Mouse (Mus musculus) myocyte (in vitro differentiated cells): ENCODE data around the gene Btbd3. TPM values are rescaled to one million over a fixed set of nuclear protein-coding genes. Genes with fewer than 3 reads are reported as not detected.

Source experiments
- H3K27me3 ChIP-seq: one replicate; pipeline ENCODE4 v1.6.1; 2011; ENCODE audit not compliant: control insufficient read depth, insufficient read depth, insufficient read length
- H3K36me3 ChIP-seq: one replicate; pipeline ENCODE4 v1.6.1; 2011; ENCODE audit not compliant: control insufficient read depth, insufficient read depth
- H3K4me2 ChIP-seq: one replicate; pipeline ENCODE4 v1.6.1; 2011; ENCODE audit warnings: low read depth, control low read depth
- H3K4me3 ChIP-seq: one replicate; pipeline ENCODE4 v1.5.1; 2011; ENCODE audit warnings: mild to moderate bottlenecking, control low read depth, moderate library complexity
- H3K79me2 ChIP-seq: one replicate; pipeline ENCODE4 v1.6.1; 2011; ENCODE audit not compliant: control insufficient read depth, insufficient read depth
- H3ac ChIP-seq: one replicate; pipeline ENCODE4 v1.6.1; 2011; ENCODE audit not compliant: control insufficient read depth, insufficient read length
- CEBPB ChIP-seq: IDR thresholded peaks from 2 replicates; pipeline ENCODE4 v1.6.1; 2011; ENCODE audit warnings: mild to moderate bottlenecking, moderate library complexity; ENCODE audit not compliant: poor library complexity, insufficient read depth, severe bottlenecking
- E2F4 ChIP-seq: IDR thresholded peaks from one replicate; pipeline ENCODE4 v1.6.1; 2011; ENCODE audit warnings: mild to moderate bottlenecking, control low read depth, moderate library complexity; ENCODE audit not compliant: insufficient read depth
- MAX ChIP-seq: IDR thresholded peaks from one replicate; pipeline ENCODE4 v1.6.1; 2011; ENCODE audit warnings: low read depth, mild to moderate bottlenecking, control low read depth
- MYOD1 ChIP-seq, 3 experiments: IDR thresholded peaks; one replicate each; pipeline ENCODE4 v1.6.1; 2011; ENCODE audit warnings: control low read depth in 2 of 3, low read depth in 2 of 3, mild to moderate bottlenecking in 2 of 3, moderate library complexity in 1 of 3; ENCODE audit not compliant: insufficient read length in 2 of 3, control insufficient read depth in 1 of 3
- MYOG ChIP-seq, 3 experiments: IDR thresholded peaks; one replicate each; pipeline ENCODE4 v1.6.1; 2011; ENCODE audit warnings: control low read depth in 2 of 3, low read depth in 2 of 3, mild to moderate bottlenecking in 2 of 3; ENCODE audit not compliant: insufficient read length in 2 of 3, control insufficient read depth in 1 of 3, insufficient read depth in 1 of 3
- POLR2A ChIP-seq: IDR thresholded peaks from one replicate; pipeline ENCODE4 v1.6.1; 2011; ENCODE audit warnings: low read depth, mild to moderate bottlenecking, control low read depth, moderate library complexity; ENCODE audit not compliant: insufficient read length
- POLR2AphosphoS2 ChIP-seq: IDR thresholded peaks from one replicate; pipeline ENCODE4 v1.6.1; 2011; ENCODE audit warnings: low read depth, control low read depth; ENCODE audit not compliant: insufficient read length
- REST ChIP-seq: IDR thresholded peaks from one replicate; pipeline ENCODE4 v1.6.1; 2011; ENCODE audit warnings: mild to moderate bottlenecking, control low read depth, moderate library complexity; ENCODE audit not compliant: insufficient read depth, insufficient read length
- SRF ChIP-seq: IDR thresholded peaks from one replicate; pipeline ENCODE4 v1.6.1; 2011; ENCODE audit warnings: low read depth; ENCODE audit not compliant: control insufficient read depth, insufficient read length
- TCF12 ChIP-seq: IDR thresholded peaks from one replicate; pipeline ENCODE4 v1.6.1; 2011; ENCODE audit warnings: mild to moderate bottlenecking, control low read depth; ENCODE audit not compliant: poor library complexity, insufficient read depth, severe bottlenecking
- TCF3 ChIP-seq: IDR thresholded peaks from one replicate; pipeline ENCODE4 v1.6.1; 2011; ENCODE audit warnings: low read depth, control low read depth; ENCODE audit not compliant: insufficient read length
- USF1 ChIP-seq: IDR thresholded peaks from one replicate; pipeline ENCODE4 v1.6.1; 2011; ENCODE audit warnings: low read depth, mild to moderate bottlenecking, control low read depth, moderate library complexity
- polyA plus RNA-seq: library from polyadenylated mRNA; unstranded; fragments of >200 nt; fragmentation: generic; extraction: Trizol; gene quantifications from one replicate; pipeline ENCODE4 v1.2.1, GENCODE M21; 2012; ENCODE audit warnings: missing spikeins

Gene Btbd3
- 2.9 TPM for polyA plus RNA-seq

DNA sequence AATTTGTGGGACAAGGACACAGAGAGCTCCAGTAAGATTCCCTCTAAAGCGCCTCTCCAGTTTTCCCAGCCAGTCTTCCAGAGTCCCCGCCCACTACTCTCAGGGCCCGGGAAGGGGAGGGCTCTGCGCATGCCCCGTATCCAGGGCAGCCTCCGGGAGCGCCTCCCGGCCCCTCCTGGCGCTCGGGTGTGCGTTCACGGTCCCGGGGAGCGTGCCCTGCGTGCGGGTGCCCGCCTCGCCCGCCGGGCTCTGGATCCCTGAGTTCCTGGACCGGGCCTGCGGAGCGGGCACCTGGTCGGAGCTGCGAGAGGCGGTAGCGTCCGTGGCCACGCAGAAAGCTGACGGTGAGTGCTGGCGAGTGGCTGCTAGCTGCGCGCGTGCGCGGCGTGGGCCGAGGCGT is at the start of gene Btbd3:
Btbd3 (plus strand) TSS at position 155 of the 400 bp plus-strand sequence.
- Histone ChIP-seq H3K4me3 (peak within 1 kb of the TSS; percentile 36), H3ac (peak within 1 kb of the TSS; percentile 47), H3K36me3 (no peaks in the 10 kb centered on the region), H3K27me3 (no peaks in the 10 kb centered on the region), H3K79me2 (peaks cover 29% of the 10 kb centered on the region), H3K4me2 (peak within 1 kb of the TSS; percentile 83)
- TF ChIP-seq MAX (no peak), POLR2A (peak; percentile 65), POLR2AphosphoS2 (peak; percentile 64), REST (no peak), USF1 (no peak), TCF3 (no peak)

DNA sequence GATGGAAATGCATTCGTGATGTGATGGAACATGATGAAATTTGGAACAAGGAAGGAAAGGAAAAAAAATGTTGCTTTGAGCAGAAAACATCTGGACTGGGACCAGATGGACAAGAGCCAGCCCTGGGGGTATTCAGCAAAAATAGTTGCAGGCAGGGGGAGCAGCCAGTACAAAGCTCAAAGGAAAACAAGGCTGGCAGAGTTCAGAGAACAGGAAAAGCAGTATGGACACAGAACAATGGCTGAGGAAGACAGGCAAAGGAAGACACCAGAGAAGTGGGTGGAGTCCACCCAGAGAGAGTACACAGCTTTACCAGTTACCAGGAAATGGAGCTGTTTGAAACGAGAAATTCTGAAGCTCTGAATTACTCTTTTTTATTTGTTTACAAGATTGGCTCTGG is 40.8 kb upstream of the Btbd3 start:
- Histone ChIP-seq H3K27me3 (no peaks in the 10 kb centered on the region), H3ac (no peak overlapping the region), H3K4me3 (no peak overlapping the region), H3K4me2 (no peak overlapping the region), H3K36me3 (no peaks in the 10 kb centered on the region), H3K79me2 (no peaks in the 10 kb centered on the region)
- no peak for TF ChIP-seq POLR2AphosphoS2
- TF ChIP-seq POLR2A: no peak
- TF ChIP-seq MAX: no peak
- no peak for TF ChIP-seq USF1
- no peak for TF ChIP-seq E2F4
- TF ChIP-seq MYOD1 (IDR thresholded peaks at IDR 0.05; ENCODE audit: control insufficient read depth in 1 of 3, insufficient read length in 2 of 3, low read depth in 2 of 3): no peak
- no peak for TF ChIP-seq CEBPB
- no peak for TF ChIP-seq REST
- no peak for TF ChIP-seq MYOG (IDR thresholded peaks at IDR 0.05; ENCODE audit: control insufficient read depth in 1 of 3, insufficient read depth in 1 of 3, insufficient read length in 2 of 3, low read depth in 2 of 3)
- no peak for TF ChIP-seq SRF
- no peak for TF ChIP-seq TCF3
- no peak for TF ChIP-seq TCF12

DNA sequence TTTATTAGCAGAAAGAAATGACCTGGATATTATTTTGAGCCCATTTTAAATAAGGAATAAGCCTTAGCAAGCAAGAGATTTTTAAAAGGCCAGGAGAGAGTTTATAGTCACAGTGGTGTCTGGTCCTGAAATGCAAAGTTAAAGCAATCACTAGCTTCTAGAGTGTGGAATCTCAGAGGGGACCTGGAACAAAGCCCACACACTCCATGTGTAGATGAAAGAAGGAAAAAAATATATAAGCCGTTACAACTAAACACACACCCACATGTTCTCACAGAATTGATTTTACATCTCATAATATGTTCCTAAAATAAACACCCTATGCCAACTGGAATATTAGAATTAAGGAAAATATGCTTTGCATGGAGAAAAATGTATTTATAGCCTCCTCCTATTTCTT is 36.1 kb upstream of the Btbd3 start:
- no peak overlapping the region for H3ac ChIP-seq
- no peaks in the 10 kb centered on the region for H3K36me3 ChIP-seq
- H3K4me2 ChIP-seq: no peak overlapping the region
- H3K4me3 ChIP-seq: no peak overlapping the region
- no peaks in the 10 kb centered on the region for H3K79me2 ChIP-seq
- TF ChIP-seq MAX (no peak), REST (no peak), SRF (no peak), USF1 (no peak)
- no peaks in the 10 kb centered on the region for H3K27me3 ChIP-seq

DNA sequence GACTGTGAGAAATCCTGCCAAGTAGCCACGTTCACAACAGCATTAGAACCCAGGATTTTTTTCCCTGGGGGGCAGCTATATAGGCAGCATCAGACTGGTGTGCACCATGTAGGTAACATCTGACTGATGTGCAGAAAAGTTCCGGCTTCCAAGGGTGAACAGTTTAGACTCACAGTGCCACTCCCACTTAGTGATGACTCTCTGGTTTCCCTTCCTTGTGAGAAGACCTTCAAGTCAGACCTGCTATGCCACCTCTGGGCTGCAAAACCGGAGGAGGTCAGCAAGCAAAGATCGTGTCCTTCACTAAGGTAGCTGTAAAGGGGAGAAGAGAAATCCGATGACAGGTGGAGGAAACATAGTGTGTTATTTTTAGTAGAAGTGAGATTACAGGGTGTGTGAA is 24.1 kb upstream of the Btbd3 start:
- Histone ChIP-seq H3K36me3 (no peaks in the 10 kb centered on the region), H3K4me3 (no peak overlapping the region), H3ac (no peak overlapping the region), H3K4me2 (no peak overlapping the region), H3K27me3 (no peaks in the 10 kb centered on the region), H3K79me2 (no peaks in the 10 kb centered on the region)
- TF ChIP-seq TCF3 (no peak), POLR2AphosphoS2 (no peak), SRF (no peak), TCF12 (no peak), MYOG (IDR thresholded peaks at IDR 0.05; ENCODE audit: control insufficient read depth in 1 of 3, insufficient read depth in 1 of 3, insufficient read length in 2 of 3, low read depth in 2 of 3) (no peak), CEBPB (no peak), REST (no peak), MAX (no peak), MYOD1 (IDR thresholded peaks at IDR 0.05; ENCODE audit: control insufficient read depth in 1 of 3, insufficient read length in 2 of 3, low read depth in 2 of 3) (no peak)

DNA sequence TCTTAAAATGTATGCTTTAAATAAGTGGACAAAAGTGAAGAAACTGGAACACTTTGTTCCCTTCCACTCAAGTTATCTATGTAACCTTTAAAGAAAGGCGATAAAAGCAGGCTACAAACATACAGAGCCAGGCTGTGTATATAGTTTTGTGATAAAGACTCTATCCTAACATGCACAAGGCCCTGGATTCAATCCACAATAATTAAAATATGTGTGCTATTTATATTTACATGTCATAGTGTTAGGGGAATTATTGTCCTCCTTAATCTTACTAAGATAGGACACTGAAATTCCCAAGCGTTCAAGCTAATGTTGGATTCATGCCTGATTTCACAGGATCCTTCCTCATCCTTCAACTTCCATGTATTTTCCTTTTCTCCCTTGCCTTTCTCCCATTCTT is 20.2 kb upstream of the Btbd3 start:
- TF ChIP-seq USF1: no peak
- TF ChIP-seq REST: no peak
- no peak for TF ChIP-seq MYOG (IDR thresholded peaks at IDR 0.05; ENCODE audit: control insufficient read depth in 1 of 3, insufficient read depth in 1 of 3, insufficient read length in 2 of 3, low read depth in 2 of 3)
- no peak for TF ChIP-seq MAX
- no peak for TF ChIP-seq E2F4
- no peak for TF ChIP-seq TCF12
- no peak for TF ChIP-seq POLR2A
- no peak for TF ChIP-seq POLR2AphosphoS2
- TF ChIP-seq CEBPB: no peak
- no peak for TF ChIP-seq MYOD1 (IDR thresholded peaks at IDR 0.05; ENCODE audit: control insufficient read depth in 1 of 3, insufficient read length in 2 of 3, low read depth in 2 of 3)
- no peak for TF ChIP-seq SRF
- TF ChIP-seq TCF3: no peak
- H3ac ChIP-seq: no peak overlapping the region
- no peak overlapping the region for H3K4me2 ChIP-seq
- H3K4me3 ChIP-seq: no peak overlapping the region
- H3K27me3 ChIP-seq: no peaks in the 10 kb centered on the region
- no peaks in the 10 kb centered on the region for H3K36me3 ChIP-seq
- no peaks in the 10 kb centered on the region for H3K79me2 ChIP-seq
